Comparison of ENCODE assay signal across 28 mouse cellular contexts in the genomic region with DNA sequence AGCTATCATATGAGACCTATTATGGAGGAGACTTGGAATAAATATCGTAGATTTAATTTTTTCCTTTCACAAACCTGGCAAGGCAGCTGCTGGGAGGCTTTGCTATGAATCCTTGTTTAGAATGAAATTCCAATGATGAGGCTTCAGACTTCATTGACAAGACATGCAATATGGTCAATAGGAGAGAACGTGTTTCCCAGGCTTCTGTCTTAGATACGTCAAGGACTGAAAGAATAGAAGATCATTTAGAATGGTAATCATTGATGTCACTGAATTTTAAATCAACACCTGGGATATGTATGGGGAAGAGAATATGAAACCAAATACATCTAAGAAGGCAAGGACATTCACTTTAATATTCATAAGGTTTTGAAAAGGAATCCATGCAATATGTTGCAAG.
"Had no signal": no experiment of that assay in that cellular context is flagged by ENCODE, and none has a peak within 500 bp of the region (broad histone marks: within the 10 kb centered on the region; RNA-seq: fewer than 3 reads in every experiment).

No protein-coding gene starts in this region.

- ATAC-seq: hindbrain, embryonic 16.5 days; inflammation-experienced regulatory T-cells, adult 6 months; intestine, embryonic 15.5 days; intestine, postnatal 0 days; liver, postnatal 0 days had no signal

- H3K9ac ChIP-seq: heart, embryonic 13.5 days; heart, embryonic 15.5 days; hindbrain, embryonic 14.5 days; intestine, embryonic 15.5 days; limb, embryonic 12.5 days; liver, embryonic 13.5 days; liver, embryonic 15.5 days; liver, postnatal 0 days had no signal

- H3K36me3 ChIP-seq: heart, embryonic 13.5 days; heart, embryonic 15.5 days; intestine, embryonic 15.5 days; limb, embryonic 10.5 days; limb, embryonic 12.5 days; liver, embryonic 13.5 days; liver, embryonic 15.5 days had no signal

- H3K9me3 ChIP-seq: heart, embryonic 13.5 days; heart, embryonic 15.5 days; intestine, embryonic 15.5 days; limb, embryonic 10.5 days; limb, embryonic 12.5 days; liver, embryonic 13.5 days; liver, embryonic 15.5 days had no signal

- H3K4me2 ChIP-seq: heart, embryonic 11.5 days; heart, embryonic 13.5 days; heart, embryonic 15.5 days; hindbrain, embryonic 14.5 days; intestine, embryonic 15.5 days; limb, embryonic 12.5 days; liver, embryonic 11.5 days; liver, embryonic 13.5 days; liver, embryonic 15.5 days had no signal

- DNase-seq: gastrocnemius, postnatal 14 days; gastrocnemius, postnatal 36 days; heart, adult 11 months; heart, adult 2 months; heart, postnatal 14 days; heart, postnatal 36 days; kidney, adult 18-20 months; kidney, adult 8-10 months; kidney, postnatal 10 days; kidney, postnatal 25 days; kidney, postnatal 4 days; liver; liver, embryonic 13.5 days; liver, postnatal 0 days had no signal

- H3K4me3 ChIP-seq: heart, adult 2 months; heart, embryonic 13.5 days; heart, embryonic 15.5 days; intestine, embryonic 15.5 days; layer of hippocampus, adult 2 months; left cerebral cortex, adult 2 months; limb, embryonic 10.5 days; limb, embryonic 12.5 days; liver, embryonic 13.5 days; liver, embryonic 15.5 days had no signal

- H3K27me3 ChIP-seq: heart, embryonic 13.5 days; heart, embryonic 15.5 days; intestine, embryonic 15.5 days; limb, embryonic 12.5 days; liver, embryonic 13.5 days; liver, embryonic 15.5 days had no signal

- H3K4me1 ChIP-seq: heart, embryonic 13.5 days; heart, embryonic 15.5 days; intestine, embryonic 15.5 days; limb, embryonic 10.5 days; limb, embryonic 12.5 days; liver, embryonic 13.5 days; liver, embryonic 15.5 days had no signal

- H3K27ac ChIP-seq: heart, adult 2 months; heart, embryonic 13.5 days; heart, embryonic 15.5 days; hindbrain, embryonic 14.5 days; intestine, embryonic 15.5 days; layer of hippocampus, adult 2 months; left cerebral cortex, adult 2 months; limb, embryonic 10.5 days; limb, embryonic 12.5 days; liver, embryonic 13.5 days; liver, embryonic 15.5 days had no signal
